Mouse (Mus musculus) lung, postnatal 0 days (tissue): ENCODE measurements around the gene Pycard. TPM values are rescaled to one million over a fixed set of nuclear protein-coding genes. Genes with fewer than 3 reads are reported as not detected.
"Not testable (repeated sequence)": the region's sequence is repeated elsewhere in the genome, so short reads cannot be mapped to it uniquely, and the experiment has no call there.

Experiments
- ATAC-seq: fragments of 200-750 bp; cut with Nextera tagmentation; 2 replicates; pipeline ENCODE4 v1.8.0; 2017; ENCODE audit warnings: moderate library complexity
- DNase-seq: peaks from one replicate; pipeline ENCODE4 v3.0.0-alpha.2; 2016; ENCODE audit warnings: low spot score
- H3K27ac ChIP-seq: fragments of 300-500 bp; sonication (generic); 2 replicates; pipeline ENCODE4 v1.5.1; 2014; ENCODE audit warnings: antibody characterized with exemption, mild to moderate bottlenecking, low read length, mixed read lengths
- H3K27me3 ChIP-seq: fragments of 300-500 bp; sonication (generic); replicated peaks from 2 replicates; pipeline ENCODE4 v1.6.1; 2014; ENCODE audit warnings: low read length, mixed read lengths; ENCODE audit not compliant: insufficient read depth
- H3K36me3 ChIP-seq: fragments of 300-500 bp; sonication (generic); 2 replicates; pipeline ENCODE4 v1.6.1; 2014; ENCODE audit warnings: low read length, mixed read lengths; ENCODE audit not compliant: insufficient read depth
- H3K4me1 ChIP-seq: fragments of 300-500 bp; sonication (generic); 2 replicates; pipeline ENCODE4 v1.6.1; 2014; ENCODE audit warnings: antibody characterized with exemption, low read depth, low read length, mixed read lengths; ENCODE audit not compliant: insufficient read depth
- H3K4me2 ChIP-seq: fragments of 300-500 bp; sonication (generic); replicated peaks from 2 replicates; pipeline ENCODE4 v1.6.1; 2014; ENCODE audit warnings: low read depth, mild to moderate bottlenecking, low read length, moderate library complexity, mixed read lengths
- H3K4me3 ChIP-seq: fragments of 300-500 bp; sonication (generic); 2 replicates; pipeline ENCODE4 v1.5.1; 2014; ENCODE audit warnings: low read depth, low read length
- H3K9ac ChIP-seq: fragments of 300-500 bp; sonication (generic); replicated peaks from 2 replicates; pipeline ENCODE4 v1.6.1; 2014; ENCODE audit warnings: low read depth, mild to moderate bottlenecking
- H3K9me3 ChIP-seq: fragments of 300-500 bp; sonication (generic); 2 replicates; pipeline ENCODE4 v1.6.1; 2016; ENCODE audit warnings: low read length, mixed read lengths
- CTCF ChIP-seq: IDR thresholded peaks from 2 replicates; pipeline ENCODE4 v1.5.1; 2016; ENCODE audit warnings: antibody characterized with exemption, mild to moderate bottlenecking
- EP300 ChIP-seq: IDR thresholded peaks from 2 replicates; pipeline ENCODE4 v1.6.1; 2016; ENCODE audit warnings: antibody characterized with exemption, mild to moderate bottlenecking, control low read depth
- WGBS: fragments of 180-500 bp; shearing (Covaris S2); extraction: QIAGEN DNeasy Blood & Tissue Kit; methylation state at CpG from one replicate; pipeline ENCODE4 v1.1.7; 2014; 5-methylcytosine and 5-hydroxymethylcytosine counted together
- polyA plus RNA-seq: library from polyadenylated mRNA; unstranded; fragments of >200 nt; fragmentation: Nextera tagmentation; extraction: Ambion mirVana; gene quantifications from 2 replicates; pipeline ENCODE4 v1.2.1, GENCODE M21; 2015

The Pycard gene
- polyA plus RNA-seq, 1 experiment from 2014 or later, result 33.7 TPM

DNA sequence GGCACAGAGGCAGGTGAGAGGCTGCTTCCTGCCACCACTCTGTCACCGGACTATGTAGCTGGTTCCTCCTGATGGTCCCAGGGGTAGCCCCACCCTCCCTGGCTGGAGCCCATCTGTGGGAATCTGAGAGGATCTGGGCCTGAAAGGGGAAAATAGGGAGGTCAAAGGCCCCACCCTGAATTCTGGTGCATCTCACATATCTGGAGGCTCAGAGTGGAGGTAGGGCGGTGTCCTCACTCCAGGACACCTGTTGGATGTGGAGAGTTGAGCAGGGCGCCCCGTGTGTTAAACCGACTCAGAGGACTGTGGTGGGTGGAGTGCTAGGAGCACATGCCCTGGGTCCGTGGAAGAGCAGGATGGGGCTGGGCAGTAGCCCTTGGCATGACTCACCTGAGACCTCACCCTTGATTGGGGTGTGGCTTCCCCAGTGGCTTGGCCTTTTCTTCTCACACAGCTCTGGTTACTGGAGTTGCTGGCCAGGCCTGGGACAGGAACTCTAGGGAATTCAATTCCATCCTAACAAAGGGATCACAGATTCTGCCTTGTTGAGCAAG is 47.1 kb downstream of the Pycard start, which contains the start of gene Prss36:
TSS of gene Prss36 (minus strand) at position 256 of the 554 bp plus-strand sequence.
- H3K36me3 ChIP-seq, result no peaks in the 10 kb centered on the region
- H3K4me3 ChIP-seq, result no peak within 1 kb of the TSS
- no peak within 1 kb of the TSS for H3K9ac ChIP-seq
- WGBS, result 56% methylated on average over 6 of the region's 6 CpGs
- H3K27ac ChIP-seq, result no peak within 1 kb of the TSS
- DNase-seq (no peak), ATAC-seq (peak; percentile 56)
- no peak within 1 kb of the TSS for H3K4me2 ChIP-seq
- no peaks in the 10 kb centered on the region for H3K9me3 ChIP-seq
- no peak for TF ChIP-seq EP300
- no peak for TF ChIP-seq CTCF
- no peaks in the 10 kb centered on the region for H3K4me1 ChIP-seq
- peaks cover 7% of the 10 kb centered on the region; the same call in 1 of the 2 replicates for H3K27me3 ChIP-seq

DNA sequence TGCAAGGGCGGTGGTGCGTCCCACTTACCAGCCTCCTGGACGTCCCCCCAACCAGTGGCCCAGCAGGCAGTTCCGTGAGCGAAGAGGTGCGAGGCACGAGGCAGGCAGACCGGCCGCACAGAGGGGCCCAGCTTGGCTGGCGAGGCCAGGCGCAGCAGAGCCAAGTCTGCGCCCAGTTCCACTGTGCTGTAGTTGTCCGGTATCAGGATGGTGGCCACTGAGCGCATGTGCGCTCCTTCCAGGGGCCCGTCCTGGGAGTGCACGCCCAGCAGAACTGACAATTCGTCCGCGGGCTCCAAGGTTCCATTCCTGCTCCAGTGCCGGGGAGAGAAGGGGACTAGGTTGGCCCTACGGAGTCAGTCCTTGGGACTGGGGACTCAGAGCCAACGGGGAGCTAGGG is 49.1 kb downstream of the Pycard start:
- Histone ChIP-seq H3K27me3 (peaks cover 7% of the 10 kb centered on the region; the same call in 1 of the 2 replicates), H3K4me1 (no peaks in the 10 kb centered on the region), H3K9me3 (no peaks in the 10 kb centered on the region), H3K4me3 (no peak overlapping the region), H3K27ac (no peak overlapping the region), H3K4me2 (0 out of 2 replicates have a peak overlapping the region, but pooled peaks have one; percentile 29), H3K36me3 (no peaks in the 10 kb centered on the region), H3K9ac (no peak overlapping the region)
- TF ChIP-seq CTCF (0 out of 2 replicates have a peak, but pooled peaks have one; percentile 3), EP300 (no peak)
- DNase-seq (no peak), ATAC-seq (peak; percentile 37)
- WGBS, result 13% methylated on average over 23 of the region's 23 CpGs

DNA sequence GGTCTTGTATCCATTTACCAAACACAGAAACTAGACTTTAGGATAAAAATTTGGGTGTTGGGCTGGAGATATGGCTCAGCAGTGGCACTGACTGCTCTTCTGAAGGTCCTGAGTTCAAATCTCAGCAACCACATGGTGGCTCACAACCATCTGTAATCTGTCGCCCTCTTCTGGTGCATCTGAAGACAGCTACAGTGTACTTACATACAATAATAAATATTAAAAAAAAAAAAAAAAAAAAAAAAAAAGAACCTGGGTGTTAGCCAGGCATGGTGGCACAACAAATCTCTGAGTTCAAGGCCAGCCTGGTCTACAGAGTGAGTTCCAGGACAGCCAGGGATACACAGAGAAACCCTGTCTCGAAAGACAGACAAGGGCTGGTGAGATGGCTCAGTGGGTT is 51.6 kb downstream of the Pycard start:
- not testable (repeated sequence) for DNase-seq, H3K9me3 ChIP-seq, H3K4me3 ChIP-seq, H3K9ac ChIP-seq, H3K4me1 ChIP-seq, H3K36me3 ChIP-seq, ATAC-seq, H3K27ac ChIP-seq, H3K4me2 ChIP-seq, H3K27me3 ChIP-seq
- peak; percentile 30 for TF ChIP-seq CTCF
- 40% methylated on average over 2 of the region's 2 CpGs for WGBS

Other genes with a start within 250 kb of the Pycard start
- 1.6 TPM in 2 replicates for gene Fbxl19, start 249.3 kb downstream of the Pycard start, polyA plus RNA-seq
- 38.5 and 42.8 TPM in 2 replicates for gene Orai3, start 224.1 kb downstream of the Pycard start, polyA plus RNA-seq
- gene Setd1a, start 217.2 kb downstream of the Pycard start, polyA plus RNA-seq, result 10.5 and 11.0 TPM in 2 replicates
- not detected in 2 replicates for gene Gm49388, start 208.3 kb downstream of the Pycard start, polyA plus RNA-seq
- gene Hsd3b7, start 193.3 kb downstream of the Pycard start, polyA plus RNA-seq, result 52.8 and 55.8 TPM in 2 replicates
- gene Stx4a, start 169.6 kb downstream of the Pycard start, polyA plus RNA-seq, result 41.3 and 49.2 TPM in 2 replicates
- gene Stx1b, start 169.3 kb downstream of the Pycard start, polyA plus RNA-seq, result 0.74 and 0.94 TPM in 2 replicates
- gene Zfp646, start 117.6 kb downstream of the Pycard start, polyA plus RNA-seq, result 6.3 and 6.8 TPM in 2 replicates
- gene Zfp668, start 117.0 kb downstream of the Pycard start, polyA plus RNA-seq, result 9.4 and 10.0 TPM in 2 replicates
- 0.56 and 0.76 TPM in 2 replicates for gene Prss53, start 102.9 kb downstream of the Pycard start, polyA plus RNA-seq
- not detected in 2 replicates for gene Gm21974, start 98.4 kb downstream of the Pycard start, polyA plus RNA-seq
- 134 TPM in 2 replicates for gene Vkorc1, start 98.2 kb downstream of the Pycard start, polyA plus RNA-seq
- 74.4 and 81.2 TPM in 2 replicates for gene Bckdk, start 89.8 kb downstream of the Pycard start, polyA plus RNA-seq
- gene Kat8, start 81.4 kb downstream of the Pycard start, polyA plus RNA-seq, result 21.1 TPM in 2 replicates
- 141 and 152 TPM in 2 replicates for gene Prss8, start 63.8 kb downstream of the Pycard start, polyA plus RNA-seq
- 9.2 and 10.0 TPM in 2 replicates for gene Prss36, start 47.1 kb downstream of the Pycard start, polyA plus RNA-seq
- gene Fus, start 26.4 kb downstream of the Pycard start, polyA plus RNA-seq, result 139 and 147 TPM in 2 replicates
- gene Trim72, start 10.1 kb upstream of the Pycard start, polyA plus RNA-seq, result 0.14 and 0.19 TPM in 2 replicates
- 2.2 and 2.3 TPM in 2 replicates for gene Itgam, start 68.8 kb upstream of the Pycard start, polyA plus RNA-seq
- gene Gm49368, start 68.8 kb upstream of the Pycard start, polyA plus RNA-seq, result 0.32 TPM in 1 of 2 replicates, not detected in the other
- gene Itgax, start 135.7 kb upstream of the Pycard start, polyA plus RNA-seq, result 1.6 and 1.7 TPM in 2 replicates
- 0.14 and 0.24 TPM in 2 replicates for gene Itgad, start 160.5 kb upstream of the Pycard start, polyA plus RNA-seq
- 26.6 and 27.8 TPM in 2 replicates for gene Cox6a2, start 212.5 kb upstream of the Pycard start, polyA plus RNA-seq
- 17.9 and 20.3 TPM in 2 replicates for gene Armc5, start 243.5 kb upstream of the Pycard start, polyA plus RNA-seq
- gene 9130023H24Rik, start 244.2 kb upstream of the Pycard start, polyA plus RNA-seq, result 6.2 and 6.5 TPM in 2 replicates